Mouse (Mus musculus): ENCODE measurements around the gene Git2. TPM values are rescaled to one million over a fixed set of nuclear protein-coding genes. Genes with fewer than 3 reads are reported as not detected.

Gene Git2
- polyA plus RNA-seq, 1 experiment from 2014 or later: 44.9 TPM

GRCm38 (mm10) chr5:114795231-114795630 lies 19.9 kb upstream of the Git2 start:
- no peaks in the 10 kb centered on the region for H3K9me3 ChIP-seq
- peaks cover 12% of the 10 kb centered on the region for H3K4me1 ChIP-seq
- H3K4me2 ChIP-seq: no peak overlapping the region
- 61% methylated on average over 9 of the region's 9 CpGs for WGBS
- H3K36me3 ChIP-seq: peaks cover 66% of the 10 kb centered on the region
- H3K4me3 ChIP-seq: no peak overlapping the region
- H3K27ac ChIP-seq: no peak overlapping the region
- no peak for ATAC-seq (ENCODE audit: insufficient number of reproducible peaks, low FRiP score, low TSS enrichment, low read depth)
- no peaks in the 10 kb centered on the region for H3K27me3 ChIP-seq
- H3K9ac ChIP-seq: no peak overlapping the region

DNA sequence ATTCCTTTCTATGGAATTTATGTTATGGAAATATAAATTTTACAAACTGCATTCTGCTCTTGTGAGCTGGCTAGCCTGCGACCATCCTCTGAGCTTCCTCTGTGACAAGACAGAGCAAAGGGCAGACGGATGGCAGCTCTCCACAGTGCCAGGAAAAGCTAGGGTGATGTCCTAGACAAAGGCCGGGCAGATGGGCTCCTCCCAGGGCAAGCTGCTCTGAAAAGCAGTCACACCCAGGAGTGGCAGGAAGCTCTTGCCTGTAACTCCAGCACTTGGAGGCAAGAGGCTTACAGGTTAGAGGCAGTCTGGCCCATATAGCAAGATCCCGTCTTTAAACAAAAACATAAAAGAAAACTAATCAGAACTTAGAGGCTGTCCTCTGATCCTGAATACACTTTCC lies 19.3 kb upstream of the Git2 start:
- ATAC-seq (ENCODE audit: insufficient number of reproducible peaks, low FRiP score, low TSS enrichment, low read depth): no peak
- Histone ChIP-seq H3K36me3 (peaks cover 62% of the 10 kb centered on the region), H3K27ac (no peak overlapping the region), H3K4me1 (peaks cover 12% of the 10 kb centered on the region), H3K4me3 (no peak overlapping the region), H3K9ac (no peak overlapping the region), H3K4me2 (no peak overlapping the region), H3K9me3 (no peaks in the 10 kb centered on the region), H3K27me3 (no peaks in the 10 kb centered on the region)
- 71% methylated on average over 4 of the region's 4 CpGs for WGBS

DNA sequence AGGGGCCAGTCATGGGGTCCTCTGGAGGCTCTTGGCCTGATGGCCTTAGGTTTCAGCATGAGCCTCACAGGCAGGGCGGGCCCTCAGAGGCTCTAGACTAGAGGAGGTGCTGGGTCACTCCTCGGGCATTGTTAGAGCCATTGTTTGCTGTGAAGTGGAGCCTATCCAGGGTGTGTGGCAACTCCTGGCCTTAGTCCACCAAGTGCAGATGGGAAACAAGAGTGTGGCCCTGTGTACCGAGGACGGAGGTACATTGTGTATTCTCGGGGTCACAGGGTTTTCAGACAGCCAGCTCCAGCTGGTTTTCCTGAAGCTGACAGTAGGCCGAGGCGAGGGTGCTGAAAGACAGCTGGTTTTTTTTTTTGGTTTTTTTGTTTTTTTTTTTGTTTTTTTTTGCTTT lies 18.0 kb upstream of the Git2 start:
- 83% methylated on average over 7 of the region's 7 CpGs for WGBS
- H3K36me3 ChIP-seq: peaks cover 62% of the 10 kb centered on the region
- H3K9me3 ChIP-seq: no peaks in the 10 kb centered on the region
- H3K27me3 ChIP-seq: no peaks in the 10 kb centered on the region
- H3K9ac ChIP-seq: no peak overlapping the region
- H3K4me3 ChIP-seq: no peak overlapping the region
- H3K4me2 ChIP-seq: no peak overlapping the region
- no peak for ATAC-seq (ENCODE audit: insufficient number of reproducible peaks, low FRiP score, low TSS enrichment, low read depth)
- no peak overlapping the region for H3K27ac ChIP-seq
- peaks cover 12% of the 10 kb centered on the region for H3K4me1 ChIP-seq

- peaks cover 8% of the 10 kb centered on the region for H3K4me1 ChIP-seq
- no peak overlapping the region for H3K9ac ChIP-seq
- H3K4me3 ChIP-seq: no peak overlapping the region
- no peak overlapping the region for H3K4me2 ChIP-seq
- peaks cover 36% of the 10 kb centered on the region for H3K36me3 ChIP-seq
- WGBS: 85% methylated on average over 5 of the region's 5 CpGs
- H3K9me3 ChIP-seq: no peaks in the 10 kb centered on the region
- H3K27me3 ChIP-seq: no peaks in the 10 kb centered on the region
- ATAC-seq (ENCODE audit: insufficient number of reproducible peaks, low FRiP score, low TSS enrichment, low read depth): no peak
- no peak overlapping the region for H3K27ac ChIP-seq
These were observed 9.9 kb upstream of the Git2 start for GRCm38 (mm10) chr5:114785196-114785595.

GRCm38 (mm10) chr5:114784622-114785165 lies 9.4 kb upstream of the Git2 start:
- ATAC-seq (ENCODE audit: insufficient number of reproducible peaks, low FRiP score, low TSS enrichment, low read depth): no peak
- 67% methylated on average over 16 of the region's 16 CpGs for WGBS
- no peak overlapping the region for H3K4me2 ChIP-seq

GRCm38 (mm10) chr5:114783405-114784163 lies 8.3 kb upstream of the Git2 start:
- H3K27me3 ChIP-seq: no peaks in the 10 kb centered on the region
- 82% methylated on average over 12 of the region's 12 CpGs for WGBS
- no peak overlapping the region for H3K4me2 ChIP-seq
- peaks cover 25% of the 10 kb centered on the region for H3K36me3 ChIP-seq
- peaks cover 10% of the 10 kb centered on the region for H3K4me1 ChIP-seq
- no peak overlapping the region for H3K9ac ChIP-seq
- no peak overlapping the region for H3K27ac ChIP-seq
- no peak for ATAC-seq (ENCODE audit: insufficient number of reproducible peaks, low FRiP score, low TSS enrichment, low read depth)
- H3K9me3 ChIP-seq: no peaks in the 10 kb centered on the region
- no peak overlapping the region for H3K4me3 ChIP-seq

More at GRCm38 (mm10) chr5:114784622-114785165, 9.4 kb upstream of the Git2 start:
- no peaks in the 10 kb centered on the region for H3K27me3 ChIP-seq
- peaks cover 36% of the 10 kb centered on the region for H3K36me3 ChIP-seq
- no peak overlapping the region for H3K27ac ChIP-seq
- H3K4me3 ChIP-seq: no peak overlapping the region
- H3K4me1 ChIP-seq: peaks cover 8% of the 10 kb centered on the region
- H3K9ac ChIP-seq: no peak overlapping the region
- H3K9me3 ChIP-seq: no peaks in the 10 kb centered on the region

GRCm38 (mm10) chr5:114782991-114783390 lies 7.7 kb upstream of the Git2 start:
- Histone ChIP-seq H3K27ac (no peak overlapping the region), H3K9ac (no peak overlapping the region), H3K4me3 (no peak overlapping the region), H3K27me3 (no peaks in the 10 kb centered on the region), H3K4me1 (peaks cover 10% of the 10 kb centered on the region), H3K36me3 (peaks cover 24% of the 10 kb centered on the region), H3K4me2 (no peak overlapping the region), H3K9me3 (no peaks in the 10 kb centered on the region)
- no peak for ATAC-seq (ENCODE audit: insufficient number of reproducible peaks, low FRiP score, low TSS enrichment, low read depth)
- 88% methylated on average over 9 of the region's 9 CpGs for WGBS

GRCm38 (mm10) chr5:114780912-114781311 lies 5.6 kb upstream of the Git2 start:
- Histone ChIP-seq H3K4me3 (no peak overlapping the region), H3K4me2 (no peak overlapping the region), H3K36me3 (peaks cover 3% of the 10 kb centered on the region), H3K27ac (no peak overlapping the region), H3K9ac (no peak overlapping the region), H3K27me3 (no peaks in the 10 kb centered on the region), H3K9me3 (no peaks in the 10 kb centered on the region), H3K4me1 (peaks cover 21% of the 10 kb centered on the region)
- WGBS: 82% methylated on average over 7 of the region's 7 CpGs
- ATAC-seq (ENCODE audit: insufficient number of reproducible peaks, low FRiP score, low TSS enrichment, low read depth): no peak

- no peak overlapping the region for H3K4me2 ChIP-seq
- 63% methylated on average over 7 of the region's 7 CpGs for WGBS
- H3K9me3 ChIP-seq: no peaks in the 10 kb centered on the region
- no peak for ATAC-seq (ENCODE audit: insufficient number of reproducible peaks, low FRiP score, low TSS enrichment, low read depth)
- H3K27me3 ChIP-seq: no peaks in the 10 kb centered on the region
- no peak overlapping the region for H3K4me3 ChIP-seq
- no peak overlapping the region for H3K27ac ChIP-seq
- H3K36me3 ChIP-seq: no peaks in the 10 kb centered on the region
- no peak overlapping the region for H3K9ac ChIP-seq
- H3K4me1 ChIP-seq: peaks cover 28% of the 10 kb centered on the region
These were observed 4.7 kb upstream of the Git2 start for GRCm38 (mm10) chr5:114779956-114780489.

DNA sequence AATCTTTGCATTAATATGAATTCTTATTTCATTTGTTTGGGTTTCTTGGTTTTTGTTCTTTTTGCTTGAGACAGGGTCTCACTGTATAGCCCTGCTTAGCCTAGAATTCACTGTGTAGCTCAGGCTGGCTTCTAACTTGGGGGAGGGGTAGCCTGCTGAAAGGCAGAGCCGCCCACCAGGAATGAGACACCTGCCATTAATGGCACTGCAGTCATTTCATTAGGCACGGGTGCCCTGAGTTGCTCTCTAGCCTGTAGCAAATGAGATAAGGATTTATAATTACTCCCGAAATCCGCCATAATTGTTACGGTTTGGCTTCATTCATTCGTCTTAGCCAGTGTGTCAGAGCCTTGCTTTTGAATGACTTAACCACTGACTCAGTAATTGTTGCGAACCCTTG lies 857 bp upstream of the Git2 start:
- Histone ChIP-seq H3K4me1 (peaks cover 31% of the 10 kb centered on the region), H3K4me3 (peak overlapping the region; percentile 99), H3K9me3 (no peaks in the 10 kb centered on the region), H3K36me3 (no peaks in the 10 kb centered on the region), H3K9ac (no peak overlapping the region), H3K4me2 (peak overlapping the region; percentile 80), H3K27ac (no peak overlapping the region), H3K27me3 (no peaks in the 10 kb centered on the region)
- WGBS: 70% methylated on average over 7 of the region's 7 CpGs
- no peak for ATAC-seq (ENCODE audit: insufficient number of reproducible peaks, low FRiP score, low TSS enrichment, low read depth)

- H3K4me2 ChIP-seq: peak within 1 kb of the TSS; percentile 80
- peak within 1 kb of the TSS; percentile 96 for H3K27ac ChIP-seq
- H3K9ac ChIP-seq: peak within 1 kb of the TSS; percentile 85
- peak within 1 kb of the TSS; percentile 99 for H3K4me3 ChIP-seq
- H3K36me3 ChIP-seq: 0 out of 2 replicates have a peak, but pooled peaks cover 4% of the 10 kb centered on the region
- WGBS: under 1% methylated on average over 61 of the region's 73 CpGs
- ATAC-seq (ENCODE audit: insufficient number of reproducible peaks, low FRiP score, low TSS enrichment, low read depth): peak; percentile 86
- peaks cover 29% of the 10 kb centered on the region for H3K4me1 ChIP-seq
- no peaks in the 10 kb centered on the region for H3K27me3 ChIP-seq
- H3K9me3 ChIP-seq: no peaks in the 10 kb centered on the region
These were observed 790 bp downstream of the Git2 start, which contains the start of gene Ankrd13a for GRCm38 (mm10) chr5:114774403-114775051. Gene Ankrd13a, plus strand, starts transcription at chr5:114774677.

GRCm38 (mm10) chr5:114773780-114774179 lies 1.5 kb downstream of the Git2 start:
- H3K27me3 ChIP-seq: no peaks in the 10 kb centered on the region

More at GRCm38 (mm10) chr5:114773780-114774179, 1.5 kb downstream of the Git2 start:
- no peak; the same call in 1 of the 2 replicates for ATAC-seq (ENCODE audit: insufficient number of reproducible peaks, low FRiP score, low TSS enrichment, low read depth)
- H3K27ac ChIP-seq: peak overlapping the region; percentile 96
- no peaks in the 10 kb centered on the region for H3K9me3 ChIP-seq
- WGBS: 2% methylated on average over 11 of the region's 11 CpGs
- peak overlapping the region; percentile 80 for H3K4me2 ChIP-seq
- peak overlapping the region; percentile 99 for H3K4me3 ChIP-seq
- H3K4me1 ChIP-seq: peaks cover 29% of the 10 kb centered on the region
- H3K36me3 ChIP-seq: 0 out of 2 replicates have a peak, but pooled peaks cover 4% of the 10 kb centered on the region
- H3K9ac ChIP-seq: peak overlapping the region; percentile 85

Measured in limb, embryonic 15.5 days (tissue).